Mouse (Mus musculus) spleen, postnatal 10 days (tissue): ENCODE results near the gene Gm7257.

Experiments
- DNase-seq, 2 experiments: peaks; one replicate each; pipeline ENCODE4 v3.0.0; 2021 to 2022; ENCODE audit warnings: low spot score in 2 of 2

Gene Gm7257

DNA sequence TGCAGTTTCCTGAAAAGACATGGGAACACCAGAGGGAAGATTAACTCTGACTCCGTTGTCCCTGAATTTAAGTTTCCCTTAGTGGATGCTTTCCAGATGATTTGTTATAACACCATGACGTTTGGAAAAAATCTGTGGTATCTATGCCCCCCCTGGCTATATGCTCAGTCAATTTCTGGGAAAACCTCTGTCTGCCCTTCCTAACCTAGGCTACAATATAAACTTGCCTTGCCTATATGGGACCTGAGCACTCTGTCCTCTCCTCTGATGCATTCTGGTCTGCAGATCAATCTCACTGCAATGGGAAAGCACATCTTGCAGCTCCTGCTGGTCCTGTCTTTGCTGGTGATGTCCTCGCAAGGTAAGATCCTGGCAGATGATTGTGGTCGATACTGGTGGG is at the start of gene Gm7257:
TSS of gene Gm7257 (plus strand) at position 301 of the 400 bp plus-strand sequence.
- no peak for DNase-seq

DNA sequence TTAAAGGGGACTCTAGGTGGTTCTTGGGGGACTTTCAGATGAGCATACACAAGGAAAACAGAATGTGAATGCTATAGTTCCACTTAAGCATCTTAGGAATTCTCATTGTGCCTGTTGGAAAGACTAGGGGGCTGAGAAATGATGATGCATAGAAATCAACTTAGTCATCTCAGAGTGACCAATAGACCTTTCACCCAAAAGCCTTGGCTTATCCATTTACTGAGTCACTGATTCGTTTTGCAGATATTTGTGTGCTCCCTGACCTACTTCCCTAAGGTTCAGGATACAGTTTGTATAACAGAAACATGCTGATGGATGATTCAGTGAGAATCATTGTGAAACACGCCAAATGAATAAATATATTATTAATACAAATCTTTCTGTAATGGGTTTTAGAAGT is 28.7 kb upstream of the Gm7257 start:
- no peak for DNase-seq

DNA sequence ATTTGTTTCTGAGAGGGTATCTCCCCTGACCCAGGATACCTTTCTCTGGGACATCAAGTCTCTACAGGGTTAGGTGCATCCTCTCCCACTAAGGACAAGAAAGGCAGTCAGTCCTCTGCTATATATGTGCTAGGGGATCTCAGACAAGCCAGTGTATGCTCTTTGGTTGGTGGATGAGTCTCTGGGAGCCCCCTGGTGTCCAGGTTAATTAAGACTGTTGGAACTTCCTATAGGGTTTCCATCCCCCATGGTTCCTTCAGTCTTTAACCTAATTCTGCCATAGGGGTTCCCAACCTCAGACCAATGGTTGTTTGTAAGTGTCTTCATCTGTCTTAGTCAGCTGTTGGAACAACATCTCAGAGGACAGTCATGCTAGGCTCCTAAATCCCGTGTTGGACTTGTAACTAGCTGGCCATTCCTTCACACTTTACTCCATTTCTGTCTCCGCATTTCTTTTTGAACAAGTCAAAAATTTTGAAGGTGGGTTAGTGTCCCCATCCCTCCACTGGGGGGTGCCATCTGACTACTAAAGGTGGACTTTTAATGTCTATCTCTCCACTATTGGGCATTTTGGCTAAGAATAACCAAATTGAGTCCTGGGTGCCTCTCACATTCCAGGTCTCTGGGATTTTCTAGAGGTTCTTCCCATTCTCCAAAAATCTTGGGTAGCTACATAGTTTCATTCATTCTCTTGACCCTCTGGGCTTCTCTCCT is 3.5 kb downstream of the Gm7257 start:
- no peak for DNase-seq

DNA sequence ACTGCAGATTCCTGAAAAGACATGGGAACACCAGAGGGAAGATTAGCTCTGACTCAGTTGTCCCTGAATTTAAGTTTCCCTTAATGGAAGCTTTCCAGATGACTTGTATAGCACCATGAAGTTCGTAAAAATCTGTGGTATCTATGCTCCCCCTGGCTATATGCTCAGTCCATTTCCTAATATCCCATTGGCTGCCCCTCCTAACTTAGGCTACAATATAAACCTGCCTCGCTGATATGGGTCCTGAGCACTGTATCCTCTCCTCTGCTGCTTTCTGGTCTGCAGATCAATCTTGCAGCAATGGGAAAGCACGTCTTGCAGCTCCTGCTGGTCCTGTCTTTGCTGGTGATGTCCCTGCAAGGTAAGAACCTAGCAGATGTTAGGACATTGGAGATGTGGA is 43.7 kb downstream of the Gm7257 start, which contains the start of gene Gm9513:
TSS of gene Gm9513 (plus strand) at position 301 of the 400 bp plus-strand sequence.
- DNase-seq = no peak
